Mouse (Mus musculus): ENCODE measurements around the gene Snx1.

Snx1 gene

GRCm38 (mm10) chr9:66040801-66041200 is 85.6 kb downstream of the Snx1 start:
- DNase-seq = no peak

DNA sequence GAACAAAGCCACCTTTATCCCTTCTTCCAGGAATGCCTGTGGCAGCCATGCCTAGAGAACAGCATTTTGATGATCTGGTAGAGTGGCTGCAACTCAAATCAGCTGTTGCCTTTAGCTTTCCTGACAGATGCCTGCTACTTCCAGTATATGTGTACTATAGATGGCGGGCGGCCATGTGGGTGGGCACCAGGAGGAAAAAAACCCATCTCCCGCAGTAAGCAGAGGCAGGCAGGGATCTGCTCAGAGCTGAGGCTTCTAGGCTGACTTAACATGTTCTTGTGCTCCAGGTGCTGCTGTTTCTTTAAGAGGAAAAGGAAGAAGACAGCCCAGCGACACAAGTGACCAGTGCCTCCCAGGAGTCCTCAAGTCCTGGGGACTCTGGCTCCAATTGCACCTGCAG is 87.1 kb downstream of the Snx1 start:
- peak; percentile 31 for DNase-seq

- no peak for DNase-seq
Observed at GRCm38 (mm10) chr9:66038581-66038980, 87.8 kb downstream of the Snx1 start.

Data from right cerebral cortex, postnatal 14 days (tissue).